Mouse (Mus musculus) testis, adult 2 months (tissue): ENCODE data around the gene Camkk1.

Experiments used
- CTCF ChIP-seq: fragments of 200-500 bp; IDR thresholded peaks from 2 replicates; pipeline ENCODE4 v1.5.1; 2012; ENCODE audit warnings: low read depth, mild to moderate bottlenecking, inconsistent platforms, low read length, moderate library complexity; ENCODE audit not compliant: control insufficient read depth, insufficient read depth, insufficient replicate concordance
- POLR2A ChIP-seq: fragments of 200-500 bp; IDR thresholded peaks from 2 replicates; pipeline ENCODE4 v1.6.1; 2012; ENCODE audit warnings: low read depth, mild to moderate bottlenecking, inconsistent platforms, low read length, moderate library complexity; ENCODE audit not compliant: control insufficient read depth

- TF ChIP-seq CTCF (peak; percentile 25; the same call in 1 of the 2 replicates), POLR2A (no peak)
Observed at GRCm38 (mm10) chr11:73071839-73072238, 53.0 kb downstream of the Camkk1 start.
